Mouse (Mus musculus) Muller cell, postnatal 12 days (primary cell): ENCODE measurements around the gene Pum1.
"Not testable (repeated sequence)": the region's sequence is repeated elsewhere in the genome, so short reads cannot be mapped to it uniquely, and the experiment has no call there.

Source experiments
- DNase-seq: peaks from one replicate; pipeline ENCODE4 v3.0.0-alpha.2; 2015; ENCODE audit errors: inconsistent ontology term

The Pum1 gene

DNA sequence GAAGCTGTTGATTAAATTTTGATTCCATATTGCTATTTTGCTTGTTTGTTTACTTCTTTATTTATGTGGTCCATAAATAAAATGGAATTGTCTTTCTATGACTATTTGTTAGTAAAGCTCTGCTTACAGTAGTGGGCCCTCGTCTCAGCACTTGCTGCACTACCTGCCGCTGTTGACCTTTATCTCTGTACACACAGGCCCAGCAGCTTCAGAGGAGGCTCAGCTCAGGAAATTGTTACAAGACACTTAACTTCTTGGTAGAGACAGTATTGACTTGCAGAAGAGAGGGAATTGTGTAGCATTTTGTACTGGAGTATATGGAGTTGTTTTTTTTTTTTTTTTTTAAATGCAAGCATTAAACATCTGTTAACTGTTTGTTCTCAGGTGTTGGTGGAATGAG, 5.4 kb downstream of the Pum1 start:
- DNase-seq = no peak

- no peak for DNase-seq
These were observed 5.9 kb downstream of the Pum1 start for GRCm38 (mm10) chr4:130668991-130669390.

- DNase-seq = not testable (repeated sequence)
These were observed 6.9 kb downstream of the Pum1 start for GRCm38 (mm10) chr4:130670023-130670422.

DNA sequence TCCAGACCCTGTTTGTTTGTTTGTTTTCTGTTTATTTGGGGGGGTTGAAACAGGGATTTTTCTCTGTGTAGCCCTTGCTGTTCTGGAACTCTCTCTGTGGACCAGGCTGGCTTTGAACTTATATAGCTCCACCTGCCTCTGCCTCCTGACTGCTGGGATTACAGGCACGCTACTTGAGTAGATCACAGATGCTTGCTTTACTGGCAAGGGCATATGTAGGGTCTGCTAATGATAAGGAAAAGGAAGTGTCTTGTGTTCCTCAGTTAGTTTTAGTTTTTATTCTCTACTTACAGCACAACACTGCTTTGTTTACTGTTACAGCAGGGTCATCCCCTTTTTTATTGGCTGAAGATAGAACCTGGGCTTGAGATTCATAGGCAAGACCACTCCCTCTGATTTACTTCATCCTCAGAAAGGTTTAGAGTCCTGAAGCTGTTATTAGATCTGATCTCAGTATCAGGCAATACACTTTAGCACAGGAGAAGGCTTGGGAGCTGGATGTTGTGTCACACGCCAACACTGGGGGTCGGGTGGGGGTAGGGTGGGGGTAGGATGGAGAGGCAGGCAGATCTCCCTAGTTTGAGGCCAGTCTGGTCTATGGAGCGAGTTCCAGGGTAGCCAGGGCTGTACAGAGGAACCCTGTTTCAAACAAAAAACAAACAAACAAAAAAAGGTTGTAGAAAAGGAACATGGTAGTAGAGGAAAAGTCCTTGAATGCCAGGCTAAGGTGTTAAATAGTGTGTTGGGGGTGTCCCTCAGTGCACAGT, 8.1 kb downstream of the Pum1 start:
- DNase-seq = no peak

- DNase-seq = no peak
These were observed 9.0 kb downstream of the Pum1 start for GRCm38 (mm10) chr4:130672161-130672560.

- no peak for DNase-seq
These were observed 13.6 kb downstream of the Pum1 start for GRCm38 (mm10) chr4:130676746-130677145.

GRCm38 (mm10) chr4:130678149-130678548, 15.0 kb downstream of the Pum1 start:
- no peak for DNase-seq

GRCm38 (mm10) chr4:130680676-130681075, 17.6 kb downstream of the Pum1 start:
- no peak for DNase-seq

GRCm38 (mm10) chr4:130683051-130683450, 19.9 kb downstream of the Pum1 start:
- DNase-seq = not testable (repeated sequence)

DNA sequence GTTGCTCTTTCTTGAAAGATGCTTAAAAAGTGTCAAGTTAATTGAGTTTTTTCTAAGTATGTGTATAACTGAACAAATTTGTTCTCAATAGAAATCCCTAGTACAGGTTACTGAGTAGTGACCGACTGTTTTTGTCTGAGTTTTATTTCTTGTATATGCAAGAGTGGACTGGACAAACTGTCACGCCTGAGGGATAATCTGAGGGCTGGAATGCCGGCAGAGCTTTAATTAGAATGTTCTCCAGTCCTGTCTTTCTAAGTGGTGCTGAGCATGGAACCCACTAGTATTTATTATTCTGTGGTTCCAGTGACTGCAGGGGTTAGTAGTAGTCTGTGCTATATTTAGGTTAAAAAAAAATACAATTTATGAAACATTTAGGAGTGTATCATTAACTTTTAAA, 30.8 kb downstream of the Pum1 start:
- DNase-seq = peak; percentile 19

DNA sequence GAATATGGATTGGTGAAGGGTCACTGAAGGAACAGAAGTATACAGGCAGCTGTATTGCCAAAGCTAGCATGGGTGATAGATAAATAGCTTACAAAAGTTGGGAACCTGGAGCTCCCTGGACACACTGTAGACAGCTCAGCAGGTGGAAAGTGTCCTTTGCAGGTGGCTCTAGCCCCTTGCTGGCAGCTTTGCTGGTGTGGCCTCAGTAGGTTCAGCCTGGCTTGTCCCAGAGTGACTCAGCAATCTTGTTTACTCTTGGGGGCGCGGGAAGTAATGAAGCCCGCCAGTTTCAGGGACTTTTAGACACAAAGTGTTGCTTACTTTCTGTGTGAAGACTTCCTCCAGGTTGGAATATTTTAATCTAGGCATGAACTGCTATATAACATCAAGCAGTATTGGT, 31.9 kb downstream of the Pum1 start:
- DNase-seq = no peak

DNA sequence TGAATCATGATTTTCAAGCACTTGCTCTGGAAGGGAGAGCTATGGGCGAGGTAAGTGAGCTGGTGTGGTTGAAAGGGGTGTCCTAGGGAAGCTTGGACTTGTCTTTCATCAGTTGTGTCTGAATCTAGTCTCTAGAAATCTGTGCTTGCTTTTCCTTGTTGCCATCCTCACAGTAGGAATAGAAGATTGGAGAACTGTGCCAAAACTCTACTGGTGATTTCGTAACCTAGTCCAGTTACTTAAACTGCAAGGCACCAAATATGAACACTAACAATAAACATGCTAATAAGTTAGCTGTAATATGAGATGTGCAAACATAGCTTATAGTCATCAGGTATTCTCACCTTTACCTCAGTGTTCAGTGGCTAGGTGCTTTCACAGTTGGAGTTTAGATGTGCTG, 37.9 kb downstream of the Pum1 start:
- no peak for DNase-seq

DNA sequence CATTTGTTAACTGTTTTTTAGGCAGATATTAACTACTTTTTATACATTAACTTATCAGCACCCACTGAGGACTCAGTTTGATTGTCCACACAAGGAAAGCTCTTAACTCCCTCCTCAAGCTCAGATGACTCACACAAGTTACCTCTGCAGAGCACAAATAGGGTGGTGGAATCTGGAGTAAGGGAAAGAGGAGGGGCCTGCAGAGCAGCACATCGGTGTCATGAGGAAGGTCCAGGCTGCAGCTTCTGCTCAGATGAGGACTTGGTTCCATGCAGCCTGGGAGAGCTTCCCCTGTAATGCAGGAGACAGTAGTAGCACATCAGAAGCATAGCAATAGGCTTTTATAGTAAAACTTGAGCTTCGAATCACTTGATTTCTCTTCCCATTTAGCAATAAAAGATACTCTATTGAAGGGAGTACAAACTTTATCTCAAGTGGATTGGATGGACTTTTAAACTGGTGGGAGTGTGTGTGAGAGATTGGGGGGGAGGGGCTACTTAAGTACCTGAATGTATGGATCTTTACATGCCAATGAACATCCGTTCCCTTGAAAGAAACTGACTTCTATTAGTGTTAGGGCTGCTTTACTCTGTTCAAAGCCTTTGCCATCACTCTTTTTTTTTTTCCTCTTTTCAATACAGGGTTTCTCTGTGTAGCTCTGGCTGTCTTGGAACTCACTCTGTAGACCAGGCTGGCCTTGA, 39.9 kb downstream of the Pum1 start:
- DNase-seq = no peak

- DNase-seq = no peak
These were observed 40.5 kb downstream of the Pum1 start for GRCm38 (mm10) chr4:130703601-130704000.

- DNase-seq = no peak
These were observed 41.5 kb downstream of the Pum1 start for GRCm38 (mm10) chr4:130704615-130705014.

DNA sequence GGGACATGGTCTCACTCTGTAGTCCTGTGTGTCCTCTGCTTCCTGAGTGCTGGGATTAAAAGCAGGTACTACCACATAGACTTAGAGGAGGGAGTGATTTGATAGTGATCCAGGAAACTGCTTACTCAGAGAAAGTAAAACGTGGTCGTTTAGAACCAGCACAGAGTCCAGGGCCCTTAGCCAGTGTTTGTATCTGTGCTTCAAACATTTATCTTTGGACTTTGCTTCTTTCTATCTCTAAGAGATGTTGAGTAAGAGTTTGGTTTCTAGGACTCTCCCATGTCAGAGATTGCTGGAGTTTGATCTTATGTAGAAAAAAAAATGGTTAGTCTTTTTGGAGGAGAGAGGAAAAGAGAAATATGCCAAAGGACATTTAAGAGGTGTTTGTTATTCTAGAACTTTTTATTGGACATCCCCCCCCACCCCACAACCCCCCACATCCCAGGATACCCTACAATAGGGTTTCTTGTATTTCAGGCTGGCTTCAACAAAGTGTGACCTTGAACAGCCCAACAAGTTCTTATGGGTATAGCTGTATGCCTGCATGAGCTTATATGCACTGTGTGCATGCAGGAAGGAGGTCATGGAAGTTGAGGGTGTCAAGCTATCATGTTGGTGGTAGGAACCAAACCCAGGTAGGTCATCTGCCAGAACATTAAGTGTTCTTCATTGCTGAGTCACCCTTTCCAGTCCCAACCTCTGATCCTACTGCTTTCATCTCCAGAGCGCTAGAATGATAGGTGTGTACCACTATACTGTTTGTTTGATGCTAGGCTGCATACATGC, 43.3 kb downstream of the Pum1 start:
- DNase-seq = no peak

- DNase-seq = peak; percentile 12
These were observed 48.3 kb downstream of the Pum1 start for GRCm38 (mm10) chr4:130711353-130711848.

DNA sequence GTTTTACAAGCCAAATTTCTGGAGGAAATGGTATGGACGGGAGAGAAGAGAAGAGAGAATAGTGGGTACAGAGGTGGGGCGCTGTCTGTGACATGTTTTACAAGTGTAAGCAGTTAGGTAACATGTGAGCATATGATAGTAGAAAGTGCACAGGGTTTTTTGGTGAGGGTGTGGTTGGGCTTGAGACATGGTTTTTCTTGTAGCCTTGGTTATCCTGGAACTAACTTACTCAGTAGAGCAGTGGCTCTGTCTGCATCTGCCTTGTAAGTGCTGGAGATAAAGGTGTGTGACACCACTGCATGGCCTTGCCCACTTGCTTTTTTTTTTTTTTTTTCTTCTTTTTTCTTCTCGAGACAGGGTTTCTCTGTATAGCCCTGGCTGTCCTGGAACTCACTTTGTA, 49.2 kb downstream of the Pum1 start:
- DNase-seq = no peak

- no peak for DNase-seq
These were observed 50.3 kb downstream of the Pum1 start for GRCm38 (mm10) chr4:130713430-130713829.

GRCm38 (mm10) chr4:130715126-130715525, 52.0 kb downstream of the Pum1 start:
- DNase-seq = no peak

DNA sequence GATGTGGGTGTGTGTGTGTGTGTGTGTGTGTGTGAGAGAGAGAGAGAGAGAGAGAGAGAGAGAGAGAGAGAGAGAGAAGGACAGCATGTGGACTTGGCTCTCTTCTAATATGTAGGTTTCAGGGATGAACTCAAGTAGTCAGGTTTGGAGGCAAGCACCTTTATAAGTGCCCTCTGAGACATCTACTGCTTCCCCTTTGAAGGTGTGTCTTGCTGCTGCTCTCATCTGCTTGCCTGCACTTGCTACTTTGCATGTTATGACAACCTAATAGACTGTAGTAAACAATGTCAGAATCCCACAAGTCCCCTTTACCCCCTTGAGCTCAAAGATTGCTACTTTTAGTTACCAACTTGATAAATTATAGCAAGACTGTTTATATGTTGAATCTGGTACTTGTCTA, 52.5 kb downstream of the Pum1 start:
- DNase-seq = no peak

GRCm38 (mm10) chr4:130719348-130719747, 56.2 kb downstream of the Pum1 start:
- DNase-seq = no peak
